In genomic region chr8:57341541-57341840, GRCm38 (mm10) we compare ENCODE assay signal across 16 mouse cellular contexts. TPM values are rescaled to one million over a fixed set of nuclear protein-coding genes. Genes with fewer than 3 reads are reported as not detected.
DNase-seq lines count a peak whose midpoint lies in the region; ATAC-seq and TF ChIP-seq lines count a peak whose summit lies in the region.
"Had no signal": no experiment of that assay in that cellular context is flagged by ENCODE, and none has a peak within 500 bp of the region (broad histone marks: within the 10 kb centered on the region; RNA-seq: fewer than 3 reads in every experiment).

No protein-coding gene starts in this region.

- intact Hi-C loops in heart, postnatal 25 days (cut with DNase I), result no loop called here

- 16% methylated on average over 6 of the region's 6 CpGs for WGBS in heart, embryonic 11.5 days (ENCODE audit: insufficient replicate concordance)
- 2% methylated on average over 6 of the region's 6 CpGs for WGBS in midbrain, embryonic 14.5 days
- WGBS in midbrain, postnatal 0 days, result 3% methylated on average over 6 of the region's 6 CpGs
- WGBS in heart, postnatal 0 days, result 16% methylated on average over 6 of the region's 6 CpGs
- WGBS in stomach, postnatal 0 days, result 26% methylated on average over 6 of the region's 6 CpGs

- H3K4me1 ChIP-seq in heart, embryonic 11.5 days (ENCODE audit: control insufficient read depth, insufficient read depth, low read length), result peaks cover 49% of the 10 kb centered on the region
- H3K4me1 ChIP-seq in midbrain, embryonic 14.5 days (ENCODE audit: control insufficient read depth, insufficient read depth, low read length), result peaks cover 5% of the 10 kb centered on the region; the same call in 1 of the 2 replicates
- H3K4me1 ChIP-seq in midbrain, postnatal 0 days (ENCODE audit: insufficient read depth, low read length), result no peaks in the 10 kb centered on the region
- peaks cover 24% of the 10 kb centered on the region for H3K4me1 ChIP-seq in heart, postnatal 0 days (ENCODE audit: control insufficient read depth, insufficient read depth)
- H3K4me1 ChIP-seq in stomach, postnatal 0 days (replicated peaks; ENCODE audit: control insufficient read depth, insufficient read depth), result 0 out of 2 replicates have a peak, but pooled peaks cover 2% of the 10 kb centered on the region

- no peak for TF ChIP-seq CTCF in midbrain, postnatal 0 days (IDR thresholded peaks at IDR 0.05)
- no peak for TF ChIP-seq CTCF in heart, postnatal 0 days (IDR thresholded peaks at IDR 0.05; ENCODE audit: low read depth)
- TF ChIP-seq CTCF in stomach, postnatal 0 days (IDR thresholded peaks at IDR 0.05; ENCODE audit: low read depth), result no peak

- no peak for ATAC-seq in heart, embryonic 11.5 days (replicated peaks; ENCODE audit: insufficient number of reproducible peaks, low FRiP score, low TSS enrichment)
- ATAC-seq in midbrain, embryonic 14.5 days (ENCODE audit: low FRiP score, low TSS enrichment), result no peak
- no peak for ATAC-seq in midbrain, postnatal 0 days (ENCODE audit: low FRiP score)
- ATAC-seq in heart, postnatal 0 days (ENCODE audit: insufficient read depth, low read depth), result no peak
- ATAC-seq in stomach, postnatal 0 days (ENCODE audit: low FRiP score, low TSS enrichment), result no peak
- ATAC-seq: CD4-positive, CD25-positive, alpha-beta regulatory T cell, adult 4 months; Patski had no signal

- no peak for TF ChIP-seq EP300 in heart, postnatal 0 days (IDR thresholded peaks at IDR 0.05; ENCODE audit: low read depth)
- no peak for TF ChIP-seq EP300 in stomach, postnatal 0 days (optimal IDR thresholded peaks at IDR 0.05)

- peak overlapping the region; percentile 77 for H3K4me2 ChIP-seq in heart, embryonic 11.5 days
- H3K4me2 ChIP-seq in midbrain, embryonic 14.5 days (ENCODE audit: low read length), result no peak overlapping the region
- no peak overlapping the region for H3K4me2 ChIP-seq in midbrain, postnatal 0 days (ENCODE audit: low read depth, low read length, poor library complexity, severe bottlenecking)
- H3K4me2 ChIP-seq in heart, postnatal 0 days (ENCODE audit: low read depth, low read length), result peak overlapping the region; percentile 63
- H3K4me2 ChIP-seq in stomach, postnatal 0 days (replicated peaks; ENCODE audit: low read depth), result peak overlapping the region; percentile 41

- H3K9me3 ChIP-seq in heart, embryonic 11.5 days (replicated peaks; ENCODE audit: control insufficient read depth, low read length), result no peaks in the 10 kb centered on the region
- no peaks in the 10 kb centered on the region for H3K9me3 ChIP-seq in midbrain, embryonic 14.5 days (ENCODE audit: control insufficient read depth, low read length)
- H3K9me3 ChIP-seq in midbrain, postnatal 0 days (ENCODE audit: low read length), result no peaks in the 10 kb centered on the region
- H3K9me3 ChIP-seq in heart, postnatal 0 days (replicated peaks; ENCODE audit: control insufficient read depth, low read length), result no peaks in the 10 kb centered on the region
- H3K9me3 ChIP-seq in stomach, postnatal 0 days (ENCODE audit: control insufficient read depth, low read length), result no peaks in the 10 kb centered on the region
- H3K9me3 ChIP-seq: forebrain, embryonic 13.5 days; lung, embryonic 15.5 days; midbrain, embryonic 12.5 days had no signal

- peak overlapping the region; percentile 78 for H3K27ac ChIP-seq in heart, embryonic 11.5 days (ENCODE audit: low read depth, low read length)
- H3K27ac ChIP-seq in midbrain, embryonic 14.5 days (replicated peaks; ENCODE audit: low read depth, low read length), result no peak overlapping the region
- H3K27ac ChIP-seq in midbrain, postnatal 0 days (ENCODE audit: low read depth, low read length), result no peak overlapping the region
- peak overlapping the region; percentile 64 for H3K27ac ChIP-seq in heart, postnatal 0 days (ENCODE audit: low read depth)
- no peak overlapping the region for H3K27ac ChIP-seq in stomach, postnatal 0 days (replicated peaks)
- H3K27ac ChIP-seq: forebrain, embryonic 13.5 days; lung, embryonic 15.5 days; midbrain, embryonic 12.5 days had no signal

- no peak for DNase-seq in heart, postnatal 25 days (ENCODE audit: low spot score)
- DNase-seq in midbrain, embryonic 14.5 days, result peak; percentile 0
- no peak for DNase-seq in midbrain, postnatal 0 days (ENCODE audit: low spot score)
- DNase-seq in heart, postnatal 0 days (ENCODE audit: low spot score), result peak; percentile 6
- no peak for DNase-seq in stomach, postnatal 0 days (ENCODE audit: low spot score)
- DNase-seq in right cerebral cortex, postnatal 10 days (ENCODE audit: low spot score in 2 of 2), result no peak
- DNase-seq: adrenal gland, adult 2 months; gastrocnemius, postnatal 25 days had no signal

- peak overlapping the region; percentile 48 for H3K4me3 ChIP-seq in heart, embryonic 11.5 days (ENCODE audit: low read depth, low read length)
- no peak overlapping the region for H3K4me3 ChIP-seq in midbrain, embryonic 14.5 days (replicated peaks; ENCODE audit: low read depth, low read length)
- no peak overlapping the region for H3K4me3 ChIP-seq in midbrain, postnatal 0 days (ENCODE audit: low read depth, low read length)
- H3K4me3 ChIP-seq in heart, postnatal 0 days (ENCODE audit: low read depth, low read length), result peak overlapping the region; percentile 46
- H3K4me3 ChIP-seq in stomach, postnatal 0 days (ENCODE audit: low read depth, low read length), result peak overlapping the region; percentile 33

- no peaks in the 10 kb centered on the region for H3K27me3 ChIP-seq in heart, embryonic 11.5 days (ENCODE audit: control insufficient read depth, insufficient read depth, low read length)
- H3K27me3 ChIP-seq in midbrain, embryonic 14.5 days (ENCODE audit: control insufficient read depth, insufficient read depth, low read length), result peaks cover 99% of the 10 kb centered on the region
- peaks cover 94% of the 10 kb centered on the region for H3K27me3 ChIP-seq in midbrain, postnatal 0 days (ENCODE audit: insufficient read depth, low read length)
- 0 out of 2 replicates have a peak, but pooled peaks cover 5% of the 10 kb centered on the region for H3K27me3 ChIP-seq in heart, postnatal 0 days (ENCODE audit: control insufficient read depth, insufficient read depth, low read length)
- H3K27me3 ChIP-seq in stomach, postnatal 0 days (ENCODE audit: control insufficient read depth, insufficient read depth, low read length), result peaks cover 21% of the 10 kb centered on the region; the same call in 1 of the 2 replicates
- H3K27me3 ChIP-seq: Patski had no signal

- peak overlapping the region; percentile 85 for H3K9ac ChIP-seq in heart, embryonic 11.5 days (ENCODE audit: low read depth, low read length)
- no peak overlapping the region for H3K9ac ChIP-seq in midbrain, embryonic 14.5 days (replicated peaks; ENCODE audit: low read length)
- no peak overlapping the region for H3K9ac ChIP-seq in midbrain, postnatal 0 days (replicated peaks; ENCODE audit: low read length, poor library complexity, severe bottlenecking)
- H3K9ac ChIP-seq in heart, postnatal 0 days (replicated peaks; ENCODE audit: low read depth, low read length), result peak overlapping the region; percentile 52
- peak overlapping the region; percentile 53; the same call in 1 of the 2 replicates for H3K9ac ChIP-seq in stomach, postnatal 0 days (ENCODE audit: low read length)
- H3K9ac ChIP-seq: forebrain, embryonic 13.5 days; midbrain, embryonic 12.5 days had no signal

- no peaks in the 10 kb centered on the region for H3K36me3 ChIP-seq in heart, embryonic 11.5 days (ENCODE audit: control insufficient read depth, insufficient read depth, low read length)
- no peaks in the 10 kb centered on the region for H3K36me3 ChIP-seq in midbrain, embryonic 14.5 days (ENCODE audit: control insufficient read depth, insufficient read depth, low read length)
- no peaks in the 10 kb centered on the region for H3K36me3 ChIP-seq in midbrain, postnatal 0 days (ENCODE audit: insufficient read depth, low read length)
- no peaks in the 10 kb centered on the region for H3K36me3 ChIP-seq in heart, postnatal 0 days (replicated peaks; ENCODE audit: control insufficient read depth, insufficient read depth, low read length)
- H3K36me3 ChIP-seq in stomach, postnatal 0 days (ENCODE audit: control insufficient read depth, insufficient read depth, low read length), result no peaks in the 10 kb centered on the region
- H3K36me3 ChIP-seq: lung, embryonic 15.5 days; midbrain, embryonic 12.5 days had no signal

RNA-seq across cellular contexts. Expression of gene Hand2, which starts 20.7 kb away (rescaled TPM):
- polyA plus RNA-seq in heart, embryonic 11.5 days (2014; fragmentation: Nextera tagmentation; extraction: Ambion mirVana), result 17.2 and 17.9 TPM in 2 replicates
- 10 to 100 TPM; 49.0 to 56.6 TPM for total RNA-seq in heart, postnatal 25 days (2021)
- polyA plus RNA-seq in midbrain, embryonic 14.5 days (2014; fragmentation: Nextera tagmentation; extraction: Ambion mirVana), result not detected in 2 replicates
- not detected in 2 replicates for total RNA-seq in midbrain, postnatal 0 days (2014; rRNA removed)
- polyA plus RNA-seq in midbrain, postnatal 0 days (2015; fragmentation: Nextera tagmentation; extraction: Ambion mirVana), result not detected in 2 replicates
- total RNA-seq in heart, postnatal 0 days (2014; rRNA removed; ENCODE audit: low replicate concordance), result 33.2 and 39.5 TPM in 2 replicates
- polyA plus RNA-seq in heart, postnatal 0 days (2015; fragmentation: Nextera tagmentation; extraction: Ambion mirVana), result 9.9 and 11.7 TPM in 2 replicates
- polyA plus RNA-seq in stomach, postnatal 0 days (2015; fragmentation: Nextera tagmentation; extraction: Ambion mirVana), result 6.8 and 7.7 TPM in 2 replicates
- total RNA-seq: left cerebral cortex, postnatal 14 days; neutrophil, adult 5-6 weeks had no signal
- polyA plus RNA-seq: CD4-positive, CD25-positive, alpha-beta regulatory T cell, adult 4 months; forebrain, embryonic 13.5 days; midbrain, embryonic 12.5 days had no signal

Comparison
In these comparisons a context has a peak if more than half of its experiments do, and no peak if none do; other contexts are left out.
1. DNase-seq: peak in midbrain, embryonic 14.5 days (single experiment) and heart, postnatal 0 days (single experiment); none in heart, postnatal 25 days (single experiment), midbrain, postnatal 0 days (single experiment), stomach, postnatal 0 days (single experiment) and right cerebral cortex, postnatal 10 days (0 of 2).
2. H3K27ac ChIP-seq: peak in heart, embryonic 11.5 days (single experiment) and heart, postnatal 0 days (single experiment); none in midbrain, embryonic 14.5 days (single experiment), midbrain, postnatal 0 days (single experiment) and stomach, postnatal 0 days (single experiment).
3. H3K4me2 ChIP-seq: peak in heart, embryonic 11.5 days (single experiment), heart, postnatal 0 days (single experiment) and stomach, postnatal 0 days (single experiment); none in midbrain, embryonic 14.5 days (single experiment) and midbrain, postnatal 0 days (single experiment).
4. H3K4me3 ChIP-seq: peak in heart, embryonic 11.5 days (single experiment), heart, postnatal 0 days (single experiment) and stomach, postnatal 0 days (single experiment); none in midbrain, embryonic 14.5 days (single experiment) and midbrain, postnatal 0 days (single experiment).
5. H3K9ac ChIP-seq: peak in heart, embryonic 11.5 days (single experiment), heart, postnatal 0 days (single experiment) and stomach, postnatal 0 days (single experiment); none in midbrain, embryonic 14.5 days (single experiment) and midbrain, postnatal 0 days (single experiment).